Mouse (Mus musculus) kidney, postnatal 0 days (tissue): ENCODE measurements around the gene Adgre5. TPM values are rescaled to one million over a fixed set of nuclear protein-coding genes. Genes with fewer than 3 reads are reported as not detected.

Experiments
- ATAC-seq: fragments of 200-750 bp; cut with Nextera tagmentation; replicated peaks from 2 replicates; pipeline ENCODE4 v1.8.0; 2017; ENCODE audit warnings: low read depth, moderate number of reproducible peaks, moderate TSS enrichment, moderate library complexity; ENCODE audit not compliant: low FRiP score
- DNase-seq: peaks from one replicate; pipeline ENCODE4 v3.0.0-alpha.2; 2016; ENCODE audit warnings: low spot score
- H3K27ac ChIP-seq: fragments of 300-500 bp; sonication (generic); 2 replicates; pipeline ENCODE4 v1.5.1; 2014; ENCODE audit warnings: mild to moderate bottlenecking
- H3K27me3 ChIP-seq: fragments of 300-500 bp; sonication (generic); 2 replicates; pipeline ENCODE4 v1.6.1; 2014; ENCODE audit warnings: low read length, mixed read lengths; ENCODE audit not compliant: insufficient read depth
- H3K36me3 ChIP-seq: fragments of 300-500 bp; sonication (generic); 2 replicates; pipeline ENCODE4 v1.6.1; 2014; ENCODE audit warnings: low read length, mixed read lengths; ENCODE audit not compliant: insufficient read depth
- H3K4me1 ChIP-seq: fragments of 300-500 bp; sonication (generic); replicated peaks from 2 replicates; pipeline ENCODE4 v1.6.1; 2014; ENCODE audit warnings: antibody characterized with exemption, low read length, mixed read lengths; ENCODE audit not compliant: insufficient read depth
- H3K4me2 ChIP-seq: fragments of 300-500 bp; sonication (generic); 2 replicates; pipeline ENCODE4 v1.6.1; 2014; ENCODE audit warnings: mild to moderate bottlenecking, low read length, moderate library complexity, mixed read lengths
- H3K4me3 ChIP-seq: fragments of 300-500 bp; sonication (generic); replicated peaks from 2 replicates; pipeline ENCODE4 v1.5.1; 2014; ENCODE audit warnings: low read depth, low read length
- H3K9ac ChIP-seq: fragments of 300-500 bp; sonication (generic); 2 replicates; pipeline ENCODE4 v1.6.1; 2014; ENCODE audit warnings: low read depth, low read length
- H3K9me3 ChIP-seq: fragments of 300-500 bp; sonication (generic); replicated peaks from 2 replicates; pipeline ENCODE4 v1.6.1; 2016; ENCODE audit warnings: low read length, inconsistent platforms, mixed read lengths
- CTCF ChIP-seq: IDR thresholded peaks from 2 replicates; pipeline ENCODE4 v1.5.1; 2016; ENCODE audit warnings: antibody characterized with exemption, low read depth, mild to moderate bottlenecking, moderate library complexity
- WGBS: fragments of 180-500 bp; shearing (Covaris S2); extraction: QIAGEN DNeasy Blood & Tissue Kit; methylation state at CpG from one replicate; pipeline ENCODE4 v1.1.7; 2014; 5-methylcytosine and 5-hydroxymethylcytosine counted together
- polyA plus RNA-seq: library from polyadenylated mRNA; unstranded; fragments of >200 nt; fragmentation: Nextera tagmentation; extraction: Ambion mirVana; gene quantifications from 2 replicates; pipeline ENCODE4 v1.2.1, GENCODE M21; 2015

The Adgre5 gene
- polyA plus RNA-seq, 1 experiment from 2014 or later = 37.8 TPM

GRCm38 (mm10) chr8:83757084-83757607 lies 16.0 kb upstream of the Adgre5 start:
- 77% methylated on average over 6 of the region's 6 CpGs for WGBS
- H3K9me3 ChIP-seq = no peaks in the 10 kb centered on the region
- no peaks in the 10 kb centered on the region for H3K36me3 ChIP-seq
- H3K9ac ChIP-seq = no peak overlapping the region
- no peak overlapping the region for H3K4me3 ChIP-seq
- no peak for TF ChIP-seq CTCF
- no peak overlapping the region for H3K27ac ChIP-seq
- no peak for ATAC-seq
- H3K27me3 ChIP-seq = no peaks in the 10 kb centered on the region
- no peak for DNase-seq
- H3K4me2 ChIP-seq = no peak overlapping the region
- H3K4me1 ChIP-seq = no peaks in the 10 kb centered on the region

GRCm38 (mm10) chr8:83756273-83756672 lies 15.1 kb upstream of the Adgre5 start:
- Histone ChIP-seq H3K9ac (no peak overlapping the region), H3K27me3 (no peaks in the 10 kb centered on the region), H3K4me1 (no peaks in the 10 kb centered on the region), H3K4me3 (no peak overlapping the region), H3K9me3 (no peaks in the 10 kb centered on the region), H3K4me2 (no peak overlapping the region), H3K27ac (no peak overlapping the region), H3K36me3 (no peaks in the 10 kb centered on the region)
- DNase-seq (no peak), ATAC-seq (no peak)
- TF ChIP-seq CTCF = peak; percentile 53
- 94% methylated on average over 3 of the region's 3 CpGs for WGBS

- DNase-seq = no peak
- TF ChIP-seq CTCF = peak; percentile 45; the same call in 1 of the 2 replicates
- no peak for ATAC-seq
- 50% methylated on average over 3 of the region's 3 CpGs for WGBS
- no peaks in the 10 kb centered on the region for H3K4me1 ChIP-seq
- no peak overlapping the region for H3K27ac ChIP-seq
- no peak overlapping the region for H3K4me3 ChIP-seq
- H3K9me3 ChIP-seq = no peaks in the 10 kb centered on the region
- no peaks in the 10 kb centered on the region for H3K27me3 ChIP-seq
- H3K36me3 ChIP-seq = no peaks in the 10 kb centered on the region
- no peak overlapping the region for H3K4me2 ChIP-seq
- no peak overlapping the region for H3K9ac ChIP-seq
These were observed 13.0 kb upstream of the Adgre5 start for GRCm38 (mm10) chr8:83754149-83754548.

GRCm38 (mm10) chr8:83749265-83749664 lies 8.1 kb upstream of the Adgre5 start:
- 75% methylated on average over 9 of the region's 9 CpGs for WGBS
- Histone ChIP-seq H3K9me3 (no peaks in the 10 kb centered on the region), H3K9ac (no peak overlapping the region), H3K27ac (peak overlapping the region; percentile 71; the same call in 1 of the 2 replicates), H3K36me3 (no peaks in the 10 kb centered on the region), H3K4me3 (no peak overlapping the region), H3K4me2 (no peak overlapping the region), H3K27me3 (no peaks in the 10 kb centered on the region), H3K4me1 (0 out of 2 replicates have a peak, but pooled peaks cover 5% of the 10 kb centered on the region)
- no peak for DNase-seq
- no peak for TF ChIP-seq CTCF
- no peak for ATAC-seq

- Histone ChIP-seq H3K4me3 (no peak overlapping the region), H3K4me1 (0 out of 2 replicates have a peak, but pooled peaks cover 5% of the 10 kb centered on the region), H3K27me3 (no peaks in the 10 kb centered on the region), H3K36me3 (no peaks in the 10 kb centered on the region), H3K27ac (peak overlapping the region; percentile 71), H3K4me2 (no peak overlapping the region), H3K9me3 (no peaks in the 10 kb centered on the region), H3K9ac (no peak overlapping the region)
- WGBS = 41% methylated on average over 3 of the region's 3 CpGs
- DNase-seq (peak; percentile 49), ATAC-seq (0 out of 2 replicates have a peak, but pooled peaks have one; percentile 9)
- no peak for TF ChIP-seq CTCF
These were observed 7.6 kb upstream of the Adgre5 start for GRCm38 (mm10) chr8:83748708-83749107.

GRCm38 (mm10) chr8:83747661-83748346 lies 6.7 kb upstream of the Adgre5 start:
- no peak for TF ChIP-seq CTCF
- DNase-seq = peak; percentile 81
- WGBS = 2% methylated on average over 27 of the region's 28 CpGs

More at GRCm38 (mm10) chr8:83747661-83748346, 6.7 kb upstream of the Adgre5 start:
- Histone ChIP-seq H3K9me3 (no peaks in the 10 kb centered on the region), H3K27ac (peak overlapping the region; percentile 71), H3K9ac (peak overlapping the region; percentile 15; the same call in 1 of the 2 replicates), H3K36me3 (no peaks in the 10 kb centered on the region), H3K4me3 (peak overlapping the region; percentile 3; the same call in 1 of the 2 replicates), H3K4me2 (peak overlapping the region; percentile 62), H3K4me1 (0 out of 2 replicates have a peak, but pooled peaks cover 5% of the 10 kb centered on the region), H3K27me3 (no peaks in the 10 kb centered on the region)
- peak; percentile 70 for ATAC-seq
